Mouse (Mus musculus) limb, embryonic 10.5 days (tissue): ENCODE data around the gene Slc15a1. TPM values are rescaled to one million over a fixed set of nuclear protein-coding genes. Genes with fewer than 3 reads are reported as not detected.

Source experiments
- DNase-seq: peaks from one replicate; pipeline ENCODE4 v3.0.0-alpha.2; 2017; ENCODE audit warnings: low spot score
- H3K27ac ChIP-seq: fragments of 300-500 bp; sonication (generic); 2 replicates; pipeline ENCODE4 v1.5.1; 2016; ENCODE audit warnings: mild to moderate bottlenecking
- H3K27me3 ChIP-seq: fragments of 300-500 bp; sonication (generic); 2 replicates; pipeline ENCODE4 v1.6.1; 2016; ENCODE audit warnings: low read depth, mild to moderate bottlenecking; ENCODE audit not compliant: poor library complexity, severe bottlenecking
- H3K36me3 ChIP-seq: fragments of 300-500 bp; sonication (generic); 2 replicates; pipeline ENCODE4 v1.6.1; 2016; ENCODE audit warnings: mild to moderate bottlenecking, moderate library complexity
- H3K4me1 ChIP-seq: fragments of 300-500 bp; sonication (generic); 2 replicates; pipeline ENCODE4 v1.6.1; 2016
- H3K4me3 ChIP-seq: fragments of 300-500 bp; sonication (generic); 2 replicates; pipeline ENCODE4 v1.5.1; 2016; ENCODE audit warnings: mild to moderate bottlenecking, moderate library complexity
- H3K9me3 ChIP-seq: fragments of 300-500 bp; sonication (generic); replicated peaks from 2 replicates; pipeline ENCODE4 v1.6.1; 2016; ENCODE audit warnings: mild to moderate bottlenecking
- WGBS: fragments of 180-500 bp; shearing (Covaris S2); methylation state at CpG from one replicate; pipeline ENCODE4 v1.1.7; 2016; 5-methylcytosine and 5-hydroxymethylcytosine counted together
- polyA plus RNA-seq: library from polyadenylated mRNA; unstranded; fragments of >200 nt; fragmentation: Nextera tagmentation; extraction: Ambion mirVana; gene quantifications from 2 replicates; pipeline ENCODE4 v1.2.1, GENCODE M21; 2016

Gene Slc15a1
- polyA plus RNA-seq, 1 experiment from 2014 or later: not detected

DNA sequence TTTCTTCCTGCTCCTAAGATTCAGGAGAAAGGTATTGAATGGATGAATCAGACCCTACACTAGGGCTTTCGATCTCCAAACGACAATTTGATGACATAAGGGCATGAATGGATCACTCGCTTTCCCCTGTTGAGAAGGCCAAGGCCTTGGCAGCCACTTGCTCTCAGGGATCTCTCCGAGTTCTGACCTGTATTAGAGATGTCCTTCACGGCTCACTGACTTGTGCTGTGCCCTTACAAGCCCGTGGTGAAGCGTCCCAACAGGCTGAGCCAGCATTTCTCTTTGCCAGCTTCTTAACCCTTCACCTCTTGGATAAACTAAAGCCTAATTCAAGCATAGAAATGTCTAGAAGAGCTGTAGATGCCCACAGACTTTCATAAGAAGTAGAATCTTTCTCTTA lies 22.9 kb downstream of the Slc15a1 start:
- Histone ChIP-seq H3K27me3 (no peaks in the 10 kb centered on the region), H3K4me3 (no peak overlapping the region), H3K4me1 (no peaks in the 10 kb centered on the region), H3K27ac (no peak overlapping the region), H3K9me3 (no peaks in the 10 kb centered on the region), H3K36me3 (no peaks in the 10 kb centered on the region)
- 82% methylated on average over 7 of the region's 7 CpGs for WGBS
- no peak for DNase-seq

DNA sequence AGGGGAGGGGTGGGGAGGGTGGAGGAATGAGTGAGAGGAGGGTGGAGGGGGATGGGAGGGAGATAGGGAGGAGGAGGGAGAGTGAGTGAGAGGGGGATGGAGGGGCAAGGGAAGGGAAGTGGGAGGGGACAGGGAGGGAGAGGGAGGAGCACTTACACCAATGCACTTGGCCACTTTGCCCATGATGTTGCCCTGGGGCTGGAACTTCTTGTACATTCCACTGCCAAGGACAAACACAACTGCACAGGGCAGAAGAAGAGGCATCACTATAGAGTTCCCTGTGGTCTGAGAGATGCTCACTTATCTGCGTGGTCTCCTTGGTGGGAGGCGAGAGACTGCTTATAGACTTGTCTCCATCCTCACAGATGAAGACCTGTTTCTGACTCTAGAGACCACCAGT lies 23.5 kb downstream of the Slc15a1 start:
- Histone ChIP-seq H3K27ac (no peak overlapping the region), H3K36me3 (no peaks in the 10 kb centered on the region), H3K4me3 (no peak overlapping the region), H3K27me3 (no peaks in the 10 kb centered on the region), H3K4me1 (no peaks in the 10 kb centered on the region), H3K9me3 (no peaks in the 10 kb centered on the region)
- DNase-seq: no peak
- WGBS: 86% methylated on average over 2 of the region's 2 CpGs

DNA sequence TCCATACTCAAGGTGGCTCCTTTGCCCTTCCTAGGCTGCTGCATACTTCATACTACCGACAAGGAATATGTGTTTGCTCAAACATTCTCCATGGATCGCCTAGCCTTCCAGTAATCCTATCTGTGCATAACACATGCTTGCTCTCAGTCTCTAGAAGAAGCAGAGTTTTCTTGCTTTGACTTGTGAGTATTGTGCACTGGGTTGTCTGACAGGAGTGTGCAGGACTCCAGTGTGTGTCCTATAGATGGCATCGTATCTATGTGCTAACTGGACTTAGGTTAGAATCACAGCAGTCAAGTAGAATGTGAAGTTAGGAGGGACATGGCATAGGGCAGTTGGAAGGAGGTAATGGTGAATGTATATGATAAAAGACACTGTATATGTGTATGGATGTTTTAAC lies 26.0 kb downstream of the Slc15a1 start:
- no peaks in the 10 kb centered on the region for H3K9me3 ChIP-seq
- no peak overlapping the region for H3K4me3 ChIP-seq
- no peak overlapping the region for H3K27ac ChIP-seq
- H3K36me3 ChIP-seq: no peaks in the 10 kb centered on the region
- WGBS: 89% methylated on average over 3 of the region's 3 CpGs
- DNase-seq: no peak
- H3K27me3 ChIP-seq: no peaks in the 10 kb centered on the region
- no peaks in the 10 kb centered on the region for H3K4me1 ChIP-seq

DNA sequence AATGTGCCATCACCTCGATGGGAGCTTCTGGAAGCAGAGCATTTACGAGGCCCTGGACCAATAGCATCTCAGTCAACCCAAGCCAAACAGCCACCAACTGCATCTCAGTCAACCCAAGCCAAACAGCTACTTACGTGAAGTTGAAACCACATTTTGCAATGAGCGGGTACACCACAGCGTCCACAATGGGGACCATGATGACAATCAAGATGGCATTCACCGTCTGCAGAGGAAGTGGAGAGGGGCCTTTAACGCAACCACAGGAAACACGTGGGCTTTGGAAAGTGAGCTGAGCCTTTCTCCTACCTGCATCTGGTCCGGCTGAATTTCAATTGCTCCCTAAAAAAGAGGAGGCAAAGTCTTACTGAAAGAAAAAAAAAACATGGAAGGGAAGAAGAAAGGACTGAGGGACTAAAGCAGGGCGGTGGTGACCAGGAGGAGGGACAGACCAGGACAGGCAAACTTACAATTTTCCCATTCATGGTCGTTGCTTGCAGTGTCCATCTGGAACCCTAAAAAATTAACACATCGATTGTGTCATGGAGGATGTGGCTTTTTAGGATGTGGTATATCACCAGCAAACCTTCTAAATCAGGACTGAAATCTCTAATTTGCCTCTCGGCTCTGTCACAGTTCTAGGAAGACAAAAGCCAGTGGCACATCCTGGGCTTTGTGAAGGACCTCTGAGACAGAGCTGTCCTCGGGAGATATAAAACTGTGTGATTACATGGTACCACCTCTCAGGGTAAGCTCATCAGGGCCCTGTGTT lies 26.9 kb downstream of the Slc15a1 start:
- Histone ChIP-seq H3K27ac (no peak overlapping the region), H3K9me3 (no peaks in the 10 kb centered on the region), H3K4me1 (no peaks in the 10 kb centered on the region), H3K27me3 (no peaks in the 10 kb centered on the region), H3K36me3 (no peaks in the 10 kb centered on the region), H3K4me3 (no peak overlapping the region)
- 89% methylated on average over 14 of the region's 14 CpGs for WGBS
- DNase-seq: no peak

DNA sequence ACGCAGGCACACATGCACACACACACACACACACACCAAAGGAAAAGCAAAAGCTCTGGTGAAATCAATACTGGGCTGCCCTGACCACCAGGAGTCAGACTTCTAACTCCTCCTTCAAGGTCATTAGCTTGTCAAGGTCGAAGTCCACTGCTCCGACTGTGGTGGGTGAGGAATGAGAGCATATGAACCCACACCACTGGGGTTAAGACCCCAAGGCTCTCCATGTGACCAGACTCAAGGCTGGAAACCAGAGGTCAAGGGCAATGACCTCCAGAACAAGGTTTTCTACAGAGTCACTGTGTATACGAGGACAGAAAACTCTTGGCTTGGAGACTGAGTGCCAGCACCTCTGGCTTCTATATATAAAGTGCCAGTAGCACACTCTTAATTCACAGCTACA lies 31.2 kb downstream of the Slc15a1 start:
- Histone ChIP-seq H3K36me3 (no peaks in the 10 kb centered on the region), H3K4me3 (no peak overlapping the region), H3K27ac (no peak overlapping the region), H3K4me1 (no peaks in the 10 kb centered on the region), H3K9me3 (no peaks in the 10 kb centered on the region), H3K27me3 (no peaks in the 10 kb centered on the region)
- no peak for DNase-seq
- WGBS: 78% methylated on average over 4 of the region's 4 CpGs

DNA sequence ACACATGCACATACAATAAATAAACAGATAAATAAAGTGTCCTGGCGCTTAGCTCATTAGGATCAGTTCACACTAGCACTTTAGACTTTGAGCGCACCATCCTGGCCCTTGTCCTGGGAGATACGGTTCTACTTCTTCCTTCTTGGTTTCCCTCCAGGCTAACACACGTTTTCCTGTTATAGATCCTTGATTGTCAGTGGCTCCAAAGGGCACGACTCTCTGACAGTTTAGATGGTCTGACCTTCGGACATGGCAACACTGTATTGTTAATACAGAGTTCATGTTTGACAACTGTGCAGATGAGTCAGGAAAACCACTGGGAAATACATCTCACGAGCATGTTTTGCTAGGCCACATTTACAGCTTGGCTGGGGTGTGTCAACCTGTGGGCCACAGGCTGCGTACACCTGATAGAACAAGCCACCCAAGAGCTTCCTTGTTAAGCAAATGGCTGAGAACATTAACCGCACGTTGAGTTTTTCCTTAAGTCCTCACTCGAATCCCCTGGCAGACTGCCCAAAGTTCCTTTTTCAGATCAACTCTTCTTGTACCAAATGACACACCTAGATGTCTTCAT lies 33.4 kb downstream of the Slc15a1 start:
- Histone ChIP-seq H3K27ac (no peak overlapping the region), H3K36me3 (no peaks in the 10 kb centered on the region), H3K4me3 (no peak overlapping the region), H3K27me3 (no peaks in the 10 kb centered on the region), H3K9me3 (no peaks in the 10 kb centered on the region), H3K4me1 (no peaks in the 10 kb centered on the region)
- WGBS: 83% methylated on average over 11 of the region's 11 CpGs
- no peak for DNase-seq

DNA sequence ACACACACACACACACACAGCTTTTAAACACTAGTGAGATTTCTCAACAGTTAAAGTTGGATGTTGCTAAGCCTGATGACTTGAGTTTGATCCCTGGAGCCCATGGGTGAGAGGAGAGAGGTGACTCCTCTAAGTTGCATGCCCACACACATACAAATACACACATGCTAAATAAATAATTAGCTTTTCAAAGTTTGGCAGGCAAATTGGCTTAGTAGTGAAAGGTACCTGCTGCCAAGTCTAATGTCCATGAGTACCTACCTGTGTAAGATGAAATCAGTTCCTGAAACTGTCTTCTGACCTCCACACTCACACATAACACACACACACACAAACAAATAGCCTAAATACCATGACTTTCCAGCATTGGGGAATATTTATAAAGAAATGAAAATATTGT lies 35.5 kb downstream of the Slc15a1 start:
- no peak for DNase-seq
- Histone ChIP-seq H3K4me3 (no peak overlapping the region), H3K36me3 (no peaks in the 10 kb centered on the region)

DNA sequence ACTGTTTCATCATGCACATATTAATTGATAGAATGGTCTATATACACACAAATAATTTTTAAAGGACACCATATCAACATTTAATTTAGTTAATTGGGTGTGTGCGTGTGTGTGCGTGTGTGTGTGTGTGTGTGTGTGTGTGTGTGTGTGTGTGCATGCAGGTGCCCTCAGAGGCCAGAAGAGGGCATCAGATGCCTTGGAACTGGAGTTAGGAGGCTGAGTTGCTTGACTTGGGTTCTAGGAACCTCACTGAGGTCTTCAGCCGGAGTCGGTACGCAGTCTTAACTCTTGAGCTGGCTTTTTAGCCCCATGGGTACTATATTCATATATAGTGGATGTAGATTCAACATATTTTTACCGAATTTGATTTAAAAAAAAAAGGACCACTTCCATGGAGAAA lies 37.4 kb downstream of the Slc15a1 start:
- H3K9me3 ChIP-seq: no peaks in the 10 kb centered on the region
- no peaks in the 10 kb centered on the region for H3K4me1 ChIP-seq
- 91% methylated on average over 6 of the region's 6 CpGs for WGBS
- no peak overlapping the region for H3K27ac ChIP-seq
- no peaks in the 10 kb centered on the region for H3K27me3 ChIP-seq
- no peaks in the 10 kb centered on the region for H3K36me3 ChIP-seq
- no peak overlapping the region for H3K4me3 ChIP-seq
- no peak for DNase-seq

More for the DNA sequence above, 35.5 kb downstream of the Slc15a1 start:
- no peak overlapping the region for H3K27ac ChIP-seq
- no peaks in the 10 kb centered on the region for H3K9me3 ChIP-seq
- H3K4me1 ChIP-seq: no peaks in the 10 kb centered on the region
- no peaks in the 10 kb centered on the region for H3K27me3 ChIP-seq

DNA sequence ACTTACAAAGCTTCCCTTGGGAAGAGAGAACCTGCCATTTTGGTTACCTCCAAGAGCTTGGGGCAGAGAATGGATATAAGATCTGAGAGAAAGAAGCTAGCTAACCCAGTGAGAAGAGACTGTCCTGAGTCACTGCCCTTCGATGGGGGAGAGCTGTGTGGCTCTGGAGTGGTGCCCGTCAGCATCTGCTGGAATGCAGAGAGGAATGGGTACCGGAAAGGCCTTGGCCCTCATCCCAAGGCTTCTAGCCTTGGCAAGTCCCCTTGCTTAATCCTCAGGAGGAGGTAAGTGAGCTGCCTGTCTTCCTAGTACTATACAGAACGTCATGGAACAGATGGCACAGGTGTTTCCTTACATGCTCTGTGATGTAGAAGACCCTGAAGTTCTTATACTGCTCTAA lies 38.6 kb downstream of the Slc15a1 start:
- H3K36me3 ChIP-seq: no peaks in the 10 kb centered on the region
- no peaks in the 10 kb centered on the region for H3K4me1 ChIP-seq
- DNase-seq: no peak
- H3K27ac ChIP-seq: no peak overlapping the region
- no peaks in the 10 kb centered on the region for H3K9me3 ChIP-seq
- no peaks in the 10 kb centered on the region for H3K27me3 ChIP-seq
- WGBS: 87% methylated on average over 4 of the region's 4 CpGs
- no peak overlapping the region for H3K4me3 ChIP-seq

DNA sequence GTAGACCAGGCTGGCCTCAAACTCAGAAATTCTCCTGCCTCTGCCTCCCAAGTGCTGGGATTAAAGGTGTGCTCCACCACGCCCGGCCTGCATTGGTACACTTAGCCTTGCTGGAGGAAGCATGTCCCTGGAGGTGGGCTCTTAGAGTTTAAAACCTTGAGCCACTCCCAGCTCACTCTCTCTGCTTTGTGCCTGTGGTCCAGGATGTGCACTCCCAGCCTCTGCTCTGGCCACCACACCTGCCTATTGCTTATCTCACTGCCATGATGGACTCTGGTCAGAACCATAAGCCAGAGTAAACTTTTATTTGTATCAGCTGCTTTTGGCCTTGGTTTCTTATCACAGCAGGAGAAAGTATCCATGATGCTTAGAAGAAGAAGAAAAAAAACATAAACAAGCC lies 40.7 kb downstream of the Slc15a1 start:
- DNase-seq: no peak
- Histone ChIP-seq H3K9me3 (no peaks in the 10 kb centered on the region), H3K4me1 (no peaks in the 10 kb centered on the region), H3K27ac (no peak overlapping the region), H3K4me3 (no peak overlapping the region), H3K27me3 (no peaks in the 10 kb centered on the region), H3K36me3 (no peaks in the 10 kb centered on the region)
- WGBS: 92% methylated on average over 2 of the region's 2 CpGs

DNA sequence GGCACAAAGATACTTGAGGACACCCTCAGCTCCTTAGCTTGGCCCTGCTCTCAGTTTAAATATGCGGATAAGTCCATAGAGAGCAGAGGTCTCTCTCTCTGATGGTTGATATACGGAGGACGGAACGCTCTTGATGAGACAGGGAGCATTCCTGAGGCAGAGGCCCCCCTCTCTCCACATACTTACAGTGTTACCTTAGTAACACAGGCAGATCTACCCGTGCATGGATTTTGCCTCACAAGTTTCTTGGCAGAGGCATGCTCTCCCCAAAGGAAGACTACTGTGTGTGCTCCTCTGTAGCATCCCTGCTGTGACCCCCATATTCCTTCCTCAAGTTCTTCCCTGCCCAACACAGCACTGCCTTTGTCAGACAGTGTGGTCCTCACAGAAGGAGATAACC lies 42.3 kb downstream of the Slc15a1 start:
- 86% methylated on average over 5 of the region's 5 CpGs for whole genome bisulfite sequencing
- Histone ChIP-seq H3K4me3 (no peak overlapping the region), H3K9me3 (no peaks in the 10 kb centered on the region), H3K4me1 (no peaks in the 10 kb centered on the region; the same call in 1 of the 2 replicates), H3K27ac (no peak overlapping the region), H3K36me3 (no peaks in the 10 kb centered on the region), H3K27me3 (no peaks in the 10 kb centered on the region)
- no peak for DNase-seq

DNA sequence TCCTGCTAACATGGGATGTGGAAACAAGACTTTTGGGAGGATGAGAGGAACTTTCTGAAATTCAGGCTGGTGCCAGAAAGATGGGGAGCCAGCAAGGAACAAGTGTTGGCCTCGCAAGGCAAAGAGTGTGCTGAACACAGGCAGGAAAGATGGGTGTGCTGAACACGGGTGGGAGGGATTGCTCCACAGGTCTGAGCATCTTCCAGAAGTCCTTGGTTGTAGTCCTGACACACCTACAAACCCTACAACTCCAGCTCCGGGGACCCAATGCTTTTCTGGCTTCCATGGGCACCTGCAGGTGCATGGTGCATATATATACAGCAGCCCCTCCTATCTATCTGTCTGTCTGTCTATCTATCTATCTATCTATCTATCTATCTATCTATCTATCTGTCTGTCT lies 44.1 kb downstream of the Slc15a1 start:
- DNase-seq: no peak
- no peaks in the 10 kb centered on the region for H3K36me3 ChIP-seq
- H3K4me1 ChIP-seq: peaks cover 3% of the 10 kb centered on the region; the same call in 1 of the 2 replicates
- no peak overlapping the region for H3K4me3 ChIP-seq
- WGBS: 80% methylated on average over 3 of the region's 3 CpGs
- H3K27ac ChIP-seq: no peak overlapping the region
- H3K9me3 ChIP-seq: no peaks in the 10 kb centered on the region
- no peaks in the 10 kb centered on the region for H3K27me3 ChIP-seq

DNA sequence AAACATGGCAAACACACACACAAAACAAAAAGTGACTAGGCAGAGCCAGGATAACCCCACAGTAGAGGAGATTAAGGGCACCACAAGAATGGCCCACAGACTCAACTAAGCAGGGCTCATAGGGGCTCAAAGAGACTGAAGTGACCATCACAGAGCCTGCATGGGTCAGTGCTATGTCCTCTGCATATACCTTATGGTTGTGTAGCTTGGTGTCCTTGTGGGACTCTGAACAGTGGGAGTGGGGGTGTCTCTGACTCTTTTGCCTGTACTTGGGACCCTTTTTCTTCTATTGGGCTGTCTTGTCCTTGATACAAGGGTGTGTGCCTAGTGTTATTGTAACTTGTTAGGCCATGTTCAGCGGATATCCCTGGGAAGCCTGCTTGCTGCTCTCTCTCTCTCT lies 46.5 kb downstream of the Slc15a1 start:
- WGBS: 62% methylated on average over 1 of the region's 1 CpGs
- Histone ChIP-seq H3K36me3 (no peaks in the 10 kb centered on the region), H3K9me3 (no peaks in the 10 kb centered on the region)

DNA sequence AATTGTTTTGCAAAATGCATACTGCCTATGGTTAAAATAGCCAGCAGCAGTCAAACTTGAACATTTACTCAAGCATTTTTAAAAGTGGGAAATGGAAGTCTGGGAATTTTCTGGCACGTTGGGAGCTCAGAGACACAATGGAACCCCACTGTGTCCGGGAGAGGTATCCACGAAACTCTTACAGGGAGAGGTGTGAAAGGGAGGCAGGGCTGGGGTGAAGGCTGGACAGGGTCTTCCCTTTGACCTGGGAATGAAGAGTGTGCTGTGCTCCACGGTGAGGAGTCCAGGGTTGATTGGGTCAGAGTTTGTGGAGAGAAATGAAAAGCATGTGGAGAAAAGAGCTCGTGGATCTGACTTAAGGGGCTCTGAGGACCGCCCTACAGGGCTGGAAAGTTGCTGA lies 47.5 kb downstream of the Slc15a1 start:
- no peak for DNase-seq
- H3K4me3 ChIP-seq: no peak overlapping the region
- no peaks in the 10 kb centered on the region for H3K9me3 ChIP-seq
- no peak overlapping the region for H3K27ac ChIP-seq
- no peaks in the 10 kb centered on the region for H3K36me3 ChIP-seq
- peaks cover 12% of the 10 kb centered on the region; the same call in 1 of the 2 replicates for H3K4me1 ChIP-seq
- H3K27me3 ChIP-seq: no peaks in the 10 kb centered on the region
- WGBS: 73% methylated on average over 6 of the region's 6 CpGs

More for the DNA sequence above, 46.5 kb downstream of the Slc15a1 start:
- Histone ChIP-seq H3K27me3 (no peaks in the 10 kb centered on the region), H3K27ac (no peak overlapping the region), H3K4me1 (peaks cover 7% of the 10 kb centered on the region; the same call in 1 of the 2 replicates), H3K4me3 (no peak overlapping the region)
- no peak for DNase-seq
